Mouse (Mus musculus): ENCODE measurements at regions not wholly inside any gene's neighbourhood (a gene's known extent, or its start where the extent isn't known, plus 50 kb on each side); places are given as distances from the start of the nearest gene placed in this dataset.

- TF ChIP-seq POLR2A (IDR thresholded peaks at IDR 0.05; ENCODE audit: insufficient read depth, low read depth, low read length) (no peak), CTCF (IDR thresholded peaks at IDR 0.05) (no peak), EP300 (IDR thresholded peaks at IDR 0.05; ENCODE audit: insufficient read depth, low read depth, low read length) (no peak)
Observed at GRCm38 (mm10) chr1:102733991-102734390, 2034.3 kb upstream of the Cdh20 start.

Data from heart, adult 2 months (tissue).